Mouse (Mus musculus) E14TG2a.4 (cell line): ENCODE measurements around the gene Rnase4.

Experiments
- H3K27me3 ChIP-seq: 2 replicates; pipeline ENCODE4 v1.6.1; 2014; ENCODE audit warnings: low read length, control low read depth; ENCODE audit not compliant: insufficient read depth
- H3K36me3 ChIP-seq: 2 replicates; pipeline ENCODE4 v1.6.1; 2014; ENCODE audit warnings: low read length, control low read depth; ENCODE audit not compliant: insufficient read depth
- H3K4me1 ChIP-seq: replicated peaks from 2 replicates; pipeline ENCODE4 v1.6.1; 2014; ENCODE audit warnings: low read depth, low read length, control low read depth
- H3K4me3 ChIP-seq: replicated peaks from 2 replicates; pipeline ENCODE4 v1.5.1; 2014; ENCODE audit warnings: mild to moderate bottlenecking, low read length
- H3K9me3 ChIP-seq: 2 replicates; pipeline ENCODE4 v1.6.1; 2014; ENCODE audit warnings: low read length, control low read depth
- CTCF ChIP-seq: conservative IDR thresholded peaks from 2 replicates; pipeline ENCODE4 v1.5.1; 2014; ENCODE audit warnings: low read length
- NANOG ChIP-seq: IDR thresholded peaks from 2 replicates; pipeline ENCODE4 v1.6.1; 2014; ENCODE audit warnings: borderline replicate concordance, low read length, mixed read lengths
- POU5F1 ChIP-seq: IDR thresholded peaks from 2 replicates; pipeline ENCODE4 v1.6.1; 2014; ENCODE audit warnings: low read length, borderline replicate concordance

The Rnase4 gene

DNA sequence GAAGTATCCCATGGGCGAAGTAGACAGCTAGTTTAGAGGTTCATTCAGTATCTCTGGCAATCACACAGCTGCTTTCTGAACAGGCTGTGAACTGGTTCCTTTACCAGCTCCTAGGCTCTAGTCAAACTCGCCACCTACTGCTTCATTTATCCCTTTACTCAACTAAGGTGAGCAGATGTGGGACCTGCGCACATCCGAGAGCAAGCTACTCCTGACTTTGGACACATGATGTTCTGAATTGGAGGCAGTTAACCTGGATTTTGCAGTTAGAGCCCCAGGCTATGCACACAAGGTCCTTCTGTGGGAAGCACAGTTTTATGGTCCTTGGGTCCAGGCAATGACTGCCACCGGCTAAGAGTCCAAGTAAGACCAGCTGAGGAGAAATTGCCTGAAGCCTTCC, 30.1 kb upstream of the Rnase4 start:
- TF ChIP-seq POU5F1 (no peak), NANOG (no peak), CTCF (no peak)
- Histone ChIP-seq H3K27me3 (no peaks in the 10 kb centered on the region), H3K4me1 (peaks cover 50% of the 10 kb centered on the region), H3K9me3 (no peaks in the 10 kb centered on the region), H3K4me3 (no peak overlapping the region), H3K36me3 (no peaks in the 10 kb centered on the region)

DNA sequence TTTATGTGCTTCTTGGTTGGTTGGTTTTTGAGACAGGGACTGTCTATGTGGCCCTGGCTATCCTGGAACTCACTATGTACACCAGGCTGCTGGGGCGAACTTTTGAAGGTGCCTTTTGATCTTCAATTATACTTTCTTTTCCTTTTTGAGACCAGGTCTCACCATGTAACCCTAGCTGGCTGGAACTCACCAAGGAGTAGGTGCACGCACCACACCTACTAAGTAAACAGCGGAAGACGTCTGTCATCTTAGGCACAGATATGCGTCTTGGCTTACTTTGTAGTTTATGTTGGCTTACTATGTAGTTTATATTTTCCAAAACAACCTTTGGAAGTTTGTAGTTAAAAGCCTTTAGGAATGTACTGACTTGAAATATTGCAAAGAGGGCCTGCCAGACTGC, 21.9 kb upstream of the Rnase4 start:
- Histone ChIP-seq H3K36me3 (no peaks in the 10 kb centered on the region), H3K9me3 (no peaks in the 10 kb centered on the region), H3K4me1 (peaks cover 27% of the 10 kb centered on the region), H3K4me3 (no peak overlapping the region), H3K27me3 (no peaks in the 10 kb centered on the region)
- no peak for TF ChIP-seq NANOG
- TF ChIP-seq POU5F1 = no peak
- TF ChIP-seq CTCF = no peak

DNA sequence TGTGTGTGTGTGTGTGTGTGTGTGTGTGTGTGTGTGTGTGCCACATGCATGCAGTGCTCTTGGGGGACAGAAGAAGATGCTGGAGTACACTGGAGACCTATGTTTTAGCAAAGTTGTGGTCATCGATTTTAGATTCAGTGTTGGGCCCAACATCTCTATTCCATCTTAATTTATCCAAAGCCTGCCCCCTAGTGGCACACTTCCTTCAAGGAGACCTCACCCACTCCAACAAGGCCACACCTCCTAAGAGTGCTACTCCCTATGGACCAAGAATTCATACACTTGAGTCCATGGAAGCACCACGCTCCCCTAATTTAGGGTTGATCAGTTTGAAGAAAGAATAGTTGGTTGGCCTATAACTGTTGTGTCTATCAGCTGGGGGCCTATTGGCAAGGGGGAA, 21.3 kb upstream of the Rnase4 start:
- Histone ChIP-seq H3K9me3 (no peaks in the 10 kb centered on the region), H3K36me3 (no peaks in the 10 kb centered on the region)
- peak; percentile 54 for TF ChIP-seq CTCF
- no peak for TF ChIP-seq NANOG
- no peak for TF ChIP-seq POU5F1

DNA sequence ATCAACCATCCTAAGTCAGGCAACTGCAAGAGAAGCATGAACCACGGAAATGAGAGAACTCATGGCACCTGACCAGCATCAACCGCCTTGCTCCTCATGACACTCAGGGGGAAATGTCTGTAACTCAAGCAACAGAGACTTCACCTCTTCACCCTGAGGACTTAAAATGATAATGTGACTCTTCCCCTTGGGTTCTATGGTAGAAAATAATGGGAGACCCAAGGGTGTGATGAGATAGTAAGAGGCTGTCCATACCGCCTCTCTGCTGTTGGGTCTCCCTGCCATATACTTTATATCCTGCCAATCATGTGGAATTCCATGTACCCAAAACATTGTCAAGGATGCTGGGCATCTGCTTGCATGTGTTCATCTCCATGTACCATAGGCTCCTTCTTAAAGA, 16.5 kb upstream of the Rnase4 start, which contains the start of gene Olfr750:
TSS of gene Olfr750 (minus strand) at position 101 of the 400 bp plus-strand sequence.
- Histone ChIP-seq H3K4me1 (peaks cover 12% of the 10 kb centered on the region; the same call in 1 of the 2 replicates), H3K27me3 (peaks cover 6% of the 10 kb centered on the region; the same call in 1 of the 2 replicates), H3K4me3 (no peak within 1 kb of the TSS), H3K9me3 (no peaks in the 10 kb centered on the region), H3K36me3 (no peaks in the 10 kb centered on the region)
- TF ChIP-seq CTCF (no peak), POU5F1 (no peak), NANOG (no peak)

More for the DNA sequence above, 21.3 kb upstream of the Rnase4 start:
- Histone ChIP-seq H3K4me3 (no peak overlapping the region), H3K27me3 (0 out of 2 replicates have a peak, but pooled peaks cover 3% of the 10 kb centered on the region), H3K4me1 (peaks cover 27% of the 10 kb centered on the region)

DNA sequence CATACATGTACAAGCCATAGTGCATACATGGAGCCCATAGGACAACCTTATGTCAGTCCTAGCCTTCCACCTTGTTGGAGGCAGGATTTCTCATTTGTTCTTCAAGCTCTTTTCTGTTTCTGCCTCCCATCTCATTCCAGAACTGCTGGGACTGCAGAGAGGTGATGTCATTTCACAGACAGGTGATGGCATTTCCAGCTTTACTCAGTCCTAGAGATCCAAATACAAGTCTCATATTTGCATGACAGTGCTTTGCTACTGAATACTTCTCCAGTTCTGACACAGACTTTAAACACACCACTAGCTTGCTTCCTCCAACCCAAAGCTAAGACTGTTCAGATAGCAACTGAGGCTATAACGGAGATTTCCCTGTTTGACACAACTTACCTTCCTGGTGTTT, 11.7 kb upstream of the Rnase4 start:
- TF ChIP-seq POU5F1 = no peak
- no peak for TF ChIP-seq NANOG
- TF ChIP-seq CTCF = no peak
- no peak overlapping the region for H3K4me3 ChIP-seq
- peaks cover 25% of the 10 kb centered on the region for H3K27me3 ChIP-seq
- H3K4me1 ChIP-seq = peaks cover 22% of the 10 kb centered on the region
- H3K9me3 ChIP-seq = no peaks in the 10 kb centered on the region
- H3K36me3 ChIP-seq = no peaks in the 10 kb centered on the region

DNA sequence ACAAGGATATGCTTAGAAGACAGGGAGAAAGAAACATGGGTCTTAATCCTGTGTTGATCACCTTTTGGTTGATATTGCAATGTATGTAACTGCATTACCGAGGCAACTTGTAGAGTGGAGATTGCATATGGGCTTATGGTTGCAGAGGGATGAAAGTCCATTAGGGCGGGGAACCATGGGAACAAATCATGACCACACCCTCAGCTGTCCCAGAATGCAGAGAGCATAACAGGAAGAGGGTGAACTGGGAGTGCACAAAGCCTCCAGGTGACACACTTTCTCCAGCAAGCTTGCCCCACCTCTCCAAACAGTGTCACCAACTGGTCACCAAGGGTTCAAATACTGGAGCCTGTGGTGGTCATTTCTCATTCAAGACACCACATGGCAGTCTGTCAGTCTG, 9.8 kb upstream of the Rnase4 start:
- H3K4me1 ChIP-seq = peaks cover 27% of the 10 kb centered on the region
- TF ChIP-seq NANOG = no peak
- TF ChIP-seq POU5F1 = no peak
- H3K36me3 ChIP-seq = no peaks in the 10 kb centered on the region

DNA sequence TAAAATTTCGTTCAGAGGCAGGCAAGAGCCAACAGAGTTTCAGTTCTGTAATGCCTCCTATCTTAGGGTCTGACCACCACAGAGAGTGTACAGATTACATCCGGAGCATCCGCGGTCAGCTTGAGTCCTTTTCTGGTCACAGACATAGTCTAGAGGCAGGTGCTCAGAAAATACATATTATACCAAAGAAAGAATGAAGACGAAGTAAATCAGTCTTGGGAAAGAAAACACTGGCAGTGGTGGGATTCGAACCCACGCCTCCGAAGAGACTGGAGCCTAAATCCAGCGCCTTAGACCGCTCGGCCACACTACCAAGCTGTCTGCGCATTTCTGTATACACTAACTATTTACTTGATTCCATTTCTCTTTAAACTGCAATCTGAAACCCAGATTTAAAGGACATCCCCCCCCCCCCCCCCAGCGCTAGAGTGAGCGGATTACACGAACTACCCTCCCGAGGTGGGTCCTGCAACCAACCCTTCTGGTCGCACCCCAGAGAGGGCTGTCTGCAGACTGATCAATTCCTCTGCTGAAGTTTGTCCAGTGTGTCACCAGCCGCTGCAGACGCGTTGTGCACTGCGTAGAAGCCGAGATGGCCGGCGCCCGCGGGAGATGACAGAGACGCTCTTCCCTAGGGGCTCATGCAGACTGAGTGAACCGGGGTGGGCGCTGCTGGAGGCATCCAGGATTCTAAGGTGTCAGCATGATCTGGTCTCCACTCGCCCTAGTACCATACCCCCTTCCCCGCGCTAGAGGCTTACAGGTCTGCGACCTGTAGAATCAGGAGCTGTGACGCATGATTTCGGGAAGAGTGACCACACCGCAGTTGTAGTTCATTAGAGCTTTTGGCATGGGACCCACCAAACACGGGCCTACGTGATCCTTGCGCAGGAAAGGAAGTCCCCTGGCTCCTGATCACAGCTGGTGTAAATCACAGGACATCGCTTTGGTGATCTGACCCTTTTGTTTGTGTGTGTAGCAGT, 8.0 kb upstream of the Rnase4 start:
- Histone ChIP-seq H3K27me3 (peaks cover 27% of the 10 kb centered on the region), H3K4me1 (peaks cover 33% of the 10 kb centered on the region), H3K36me3 (no peaks in the 10 kb centered on the region), H3K4me3 (peak overlapping the region; percentile 81), H3K9me3 (no peaks in the 10 kb centered on the region)
- TF ChIP-seq NANOG (no peak), POU5F1 (no peak), CTCF (no peak)

More for the DNA sequence above, 9.8 kb upstream of the Rnase4 start:
- Histone ChIP-seq H3K4me3 (no peak overlapping the region), H3K9me3 (no peaks in the 10 kb centered on the region), H3K27me3 (peaks cover 27% of the 10 kb centered on the region)

DNA sequence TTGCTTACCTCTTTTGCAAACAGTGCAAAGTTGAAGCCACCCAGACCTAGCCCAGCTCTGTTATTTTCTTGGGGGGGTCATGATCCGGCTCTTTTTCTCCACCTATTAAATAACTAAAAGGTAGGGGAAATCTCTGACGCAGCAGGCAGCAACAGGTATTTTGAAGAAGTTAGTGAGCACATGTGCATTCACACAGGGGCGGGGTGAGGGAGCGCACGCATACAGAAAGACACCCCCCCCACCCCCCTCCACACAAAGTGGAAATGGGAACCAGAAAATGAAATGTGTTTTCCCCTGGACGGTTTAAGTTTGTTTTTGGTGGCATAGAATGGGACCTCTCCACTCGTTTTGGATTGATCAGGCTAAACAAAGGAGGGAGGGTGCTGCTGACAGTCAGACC, 7.1 kb upstream of the Rnase4 start:
- Histone ChIP-seq H3K4me1 (peaks cover 33% of the 10 kb centered on the region), H3K36me3 (no peaks in the 10 kb centered on the region), H3K4me3 (peak overlapping the region; percentile 81), H3K9me3 (no peaks in the 10 kb centered on the region), H3K27me3 (peaks cover 27% of the 10 kb centered on the region)
- no peak for TF ChIP-seq NANOG
- no peak for TF ChIP-seq POU5F1
- TF ChIP-seq CTCF = no peak
